Mouse (Mus musculus) MEL-GATA-1-ER (cell line): ENCODE measurements around the gene Gatb.

Experiments used
- DNase-seq: peaks from one replicate; pipeline ENCODE4 v3.0.0-alpha.2; 2012; ENCODE audit warnings: low read depth; ENCODE audit errors: extremely low read depth

Gatb gene

DNA sequence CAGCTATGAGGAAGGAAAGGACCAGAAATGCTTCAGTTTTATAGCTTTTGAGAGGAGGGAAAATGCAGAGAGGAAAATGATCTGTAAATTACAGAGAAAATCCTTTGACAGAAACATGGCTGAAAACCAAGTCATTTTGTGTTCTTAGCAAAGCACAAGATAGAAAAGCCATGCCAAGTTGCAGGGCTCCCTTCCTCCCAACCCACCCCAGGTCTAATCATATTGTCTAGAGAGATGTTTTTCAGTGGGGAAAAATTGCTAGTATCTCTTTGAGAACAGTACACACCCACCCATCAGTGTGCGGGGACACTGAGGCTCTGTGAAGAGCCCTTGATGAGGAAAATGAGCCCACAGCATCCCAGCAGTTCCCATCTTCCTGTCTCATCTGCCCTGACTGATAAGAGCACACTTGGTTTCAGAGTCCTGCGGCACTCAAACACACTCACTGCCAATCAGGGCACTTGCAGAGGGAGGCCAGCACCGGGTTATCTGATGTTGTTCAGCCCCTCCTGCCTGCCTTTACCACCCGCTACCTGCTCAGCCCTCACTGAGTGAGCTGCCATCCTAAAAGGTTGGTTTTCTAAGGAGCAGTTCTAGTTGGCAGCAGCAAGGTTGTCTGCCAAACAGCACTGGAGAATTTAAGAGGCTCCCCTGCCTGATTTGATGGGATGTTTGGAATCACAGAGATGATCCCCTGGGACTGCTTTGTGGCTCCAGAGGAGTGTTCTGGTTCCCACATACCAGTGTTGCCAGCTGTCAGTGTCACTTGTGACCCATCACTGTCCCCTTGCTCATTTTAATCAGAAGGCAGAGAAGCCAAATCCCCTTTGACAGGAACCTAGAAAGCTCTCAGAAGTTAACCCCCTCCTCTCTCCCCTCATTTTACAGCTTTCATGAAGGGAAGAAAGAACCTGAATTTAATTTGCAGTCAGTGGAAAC is 79.1 kb downstream of the Gatb start:
- no peak for DNase-seq

DNA sequence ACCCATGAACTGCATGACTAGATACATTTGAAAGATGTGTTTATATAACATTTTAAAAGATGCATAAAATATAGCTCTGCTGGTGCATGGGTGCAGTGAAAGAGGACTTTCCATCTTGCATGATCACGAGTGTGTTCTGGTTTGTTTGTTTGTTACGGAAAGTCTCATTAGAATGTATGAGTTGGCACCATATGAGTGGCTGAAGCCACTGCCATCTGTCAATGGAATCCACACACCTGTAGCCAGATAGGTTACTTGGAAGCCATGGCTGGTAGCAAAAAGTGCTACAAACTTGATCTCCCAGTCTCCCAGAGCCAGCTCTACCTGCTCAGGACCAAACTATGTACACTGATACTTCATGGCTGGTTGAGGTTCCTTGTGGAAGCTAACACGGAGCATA is 81.6 kb downstream of the Gatb start:
- DNase-seq = no peak

DNA sequence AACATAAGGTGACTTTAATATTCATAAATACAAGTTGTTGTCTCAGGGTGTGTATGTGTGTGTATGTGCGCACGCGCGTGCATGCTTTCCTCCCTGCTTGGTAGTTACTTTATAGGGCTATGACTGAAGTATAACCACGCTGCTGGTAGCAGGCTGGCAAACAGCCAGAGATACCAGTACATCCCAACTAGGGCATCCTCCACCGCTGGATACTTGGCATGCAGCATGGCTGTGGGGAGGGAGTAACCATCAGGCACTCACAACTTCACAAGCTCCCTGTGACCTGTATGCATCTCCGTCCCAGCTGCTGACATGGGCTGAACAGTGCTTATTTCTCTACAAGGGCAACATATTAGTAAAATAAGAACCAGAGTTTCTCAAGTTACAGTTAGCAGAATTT is 85.8 kb downstream of the Gatb start:
- no peak for DNase-seq

DNA sequence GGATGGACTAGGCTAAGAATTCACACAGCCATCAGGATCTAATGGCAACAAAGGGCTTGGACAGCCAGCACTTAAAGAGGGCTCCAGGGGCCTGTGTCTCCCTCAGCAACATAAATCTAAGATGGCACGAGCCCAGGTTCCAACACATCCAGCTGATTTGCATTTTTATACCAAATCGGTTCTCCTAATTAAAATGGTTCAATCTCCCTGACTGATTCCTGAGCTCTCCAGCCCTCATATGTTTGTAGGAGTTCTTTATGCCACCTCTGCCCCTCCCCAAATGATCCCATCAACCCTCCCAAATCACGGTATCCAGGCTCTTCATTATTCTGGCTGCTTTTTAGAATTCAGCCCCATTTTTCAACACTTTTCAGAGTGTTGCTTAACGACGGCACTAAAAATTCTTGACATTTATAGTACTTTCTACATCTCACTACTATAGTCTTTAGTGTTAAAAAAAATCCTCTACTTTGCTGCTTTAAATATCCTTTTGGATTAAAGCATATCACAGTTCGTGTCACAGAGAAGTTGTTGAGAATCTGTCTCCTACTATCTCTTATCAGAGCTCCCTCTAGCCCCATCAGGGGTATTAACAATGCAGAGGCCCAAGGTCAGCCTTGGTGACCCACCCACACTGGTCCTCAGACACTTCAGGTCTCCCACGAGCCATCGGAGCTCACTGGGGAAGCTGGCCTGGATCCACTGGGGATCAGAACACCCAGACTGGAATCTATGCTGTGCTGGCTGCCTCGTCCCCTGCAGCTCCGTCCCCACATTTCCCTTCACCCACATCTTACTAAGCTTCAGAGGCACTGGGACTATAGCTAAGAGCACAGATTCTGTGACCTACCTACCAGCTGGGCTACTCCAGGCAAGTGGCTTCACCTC is 88.3 kb downstream of the Gatb start:
- DNase-seq = no peak

DNA sequence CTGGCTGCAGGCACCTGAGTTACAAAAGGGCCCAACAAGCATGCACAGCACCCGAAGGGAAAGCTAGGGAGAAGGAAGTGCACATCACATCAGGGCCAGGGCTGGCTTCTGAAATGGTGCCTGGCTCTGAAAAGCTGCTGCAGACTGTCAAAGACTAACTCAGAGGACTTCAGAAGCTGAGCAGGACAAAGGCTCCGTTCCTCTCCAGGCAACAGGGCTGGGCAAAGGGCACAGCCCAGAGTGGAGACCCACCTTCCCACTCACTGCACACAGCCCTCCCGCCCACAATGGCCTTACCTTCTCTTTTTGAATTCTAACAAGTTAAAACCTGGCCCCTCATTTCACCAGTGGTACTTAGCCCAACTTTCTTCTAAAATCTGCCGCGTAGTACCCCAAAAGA is 89.9 kb downstream of the Gatb start:
- DNase-seq = no peak

DNA sequence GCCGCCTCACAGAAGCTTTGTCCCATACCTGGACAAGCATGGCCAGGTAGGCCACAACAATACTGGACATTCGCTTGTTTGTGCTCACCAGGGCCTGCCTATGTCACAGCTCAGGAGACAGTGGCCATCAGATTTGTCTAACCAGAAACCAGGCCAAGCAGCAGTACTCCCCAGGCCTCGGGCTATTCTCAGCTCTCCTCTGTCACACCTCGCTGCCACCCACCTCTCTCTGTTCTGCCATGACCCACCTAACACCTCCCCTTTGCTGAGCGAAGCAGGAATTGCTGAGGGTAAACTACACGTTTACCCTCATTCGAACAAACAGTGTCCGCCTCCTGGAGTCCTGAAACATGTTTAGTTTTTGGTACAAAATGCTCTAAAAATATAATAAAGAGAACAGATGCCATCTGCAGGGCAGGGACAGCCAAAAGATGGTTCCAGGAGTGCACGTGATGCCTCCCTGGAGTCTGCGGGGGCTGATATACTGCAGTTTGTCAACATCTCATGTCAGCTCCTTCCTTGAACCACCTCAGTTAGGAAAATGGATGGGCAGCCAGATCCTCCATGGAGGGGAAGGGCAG is 90.8 kb downstream of the Gatb start:
- DNase-seq = no peak

DNA sequence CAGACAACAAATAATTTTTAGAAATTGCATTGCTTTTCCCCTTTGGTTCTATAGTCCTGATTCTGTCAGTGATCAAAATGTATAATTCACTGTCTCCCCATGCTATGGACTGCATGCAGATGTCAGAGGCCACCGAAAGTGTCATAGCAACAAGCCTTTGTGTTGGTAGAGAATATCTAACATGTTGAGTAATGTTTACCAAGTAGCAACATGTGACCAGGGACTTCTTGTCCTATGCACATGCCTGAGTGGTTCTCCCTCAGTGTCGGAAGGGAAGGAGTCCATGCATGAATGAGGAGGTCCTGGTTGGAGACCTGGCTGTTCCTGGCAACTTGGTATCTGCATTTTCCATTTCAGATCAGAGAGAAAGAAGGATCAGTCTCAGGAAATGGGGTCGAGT is 92.2 kb downstream of the Gatb start:
- no peak for DNase-seq

DNA sequence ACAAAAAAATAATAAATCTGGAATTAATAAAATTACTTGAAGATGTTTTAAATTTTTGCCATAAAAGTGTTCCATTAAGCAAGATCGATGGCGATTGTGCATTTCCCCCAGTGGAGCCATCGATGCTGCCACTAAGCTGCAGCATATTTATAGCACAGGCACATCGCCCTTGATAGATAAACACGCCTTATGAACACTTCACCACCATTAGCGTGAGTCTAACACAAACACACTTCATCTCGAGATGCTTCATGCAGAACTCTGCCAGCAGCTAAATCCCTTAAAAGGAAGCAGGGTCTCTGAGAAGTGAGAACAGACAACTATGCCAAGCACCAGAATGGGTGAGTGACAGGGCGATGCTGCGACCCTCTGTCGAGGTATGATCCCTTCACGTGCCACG is 92.8 kb downstream of the Gatb start:
- no peak for DNase-seq

DNA sequence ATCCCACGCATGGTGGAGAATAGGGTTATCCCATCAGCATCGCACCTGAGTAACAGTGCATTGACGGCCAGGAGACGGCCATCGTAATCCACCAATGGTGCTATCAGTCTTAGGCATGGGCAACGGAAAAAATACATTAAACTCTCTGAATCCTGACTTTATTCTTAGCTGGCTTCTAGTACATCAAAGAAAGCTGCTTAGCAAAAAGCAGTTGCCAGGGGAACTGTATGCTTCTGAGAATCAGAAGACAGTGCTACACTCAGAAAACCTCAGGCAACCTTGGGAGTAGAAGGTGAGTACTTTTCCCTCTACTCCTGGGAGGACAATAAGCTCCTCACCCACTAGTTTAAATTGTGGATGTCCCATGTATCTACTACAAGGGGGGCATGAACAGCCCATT is 93.8 kb downstream of the Gatb start:
- no peak for DNase-seq

DNA sequence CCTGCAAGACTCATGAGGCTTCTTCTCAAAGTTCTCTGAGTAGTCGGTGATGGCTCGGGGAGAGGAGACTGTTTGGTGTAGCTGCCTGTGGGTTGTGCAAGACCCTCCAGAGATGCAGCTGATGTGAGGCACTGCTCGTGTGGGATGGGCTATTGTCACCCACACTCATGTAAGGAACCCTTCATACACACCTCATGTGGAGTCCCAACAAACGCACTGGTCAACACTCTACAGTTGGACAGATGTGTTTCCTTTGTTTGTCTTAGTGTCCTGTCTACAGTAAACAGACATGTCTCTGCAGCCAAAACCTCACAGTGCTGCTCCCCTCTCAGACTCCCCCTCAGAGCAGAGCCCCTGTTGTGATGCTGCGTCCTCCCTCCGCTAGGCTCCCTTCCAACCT is 95.9 kb downstream of the Gatb start:
- no peak for DNase-seq

DNA sequence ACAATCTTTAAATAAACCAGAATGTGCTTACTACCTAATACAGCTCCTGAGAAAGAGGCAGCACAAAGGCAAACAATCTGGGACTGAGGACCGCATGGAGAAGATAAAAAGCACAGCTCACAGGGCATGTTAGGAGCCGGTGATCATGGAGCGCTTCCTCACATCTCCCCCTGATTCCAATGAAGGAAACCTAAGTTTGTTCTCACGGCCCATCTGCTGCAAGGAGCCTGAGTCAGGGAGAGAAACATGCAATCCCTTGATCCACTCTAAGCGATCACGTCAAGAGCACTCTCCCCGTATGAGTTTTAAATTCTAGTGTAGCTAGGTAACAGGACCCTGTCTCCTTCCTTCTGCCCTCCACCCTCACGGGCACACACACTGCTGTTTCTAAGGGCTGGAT is 103.2 kb downstream of the Gatb start:
- DNase-seq = no peak

DNA sequence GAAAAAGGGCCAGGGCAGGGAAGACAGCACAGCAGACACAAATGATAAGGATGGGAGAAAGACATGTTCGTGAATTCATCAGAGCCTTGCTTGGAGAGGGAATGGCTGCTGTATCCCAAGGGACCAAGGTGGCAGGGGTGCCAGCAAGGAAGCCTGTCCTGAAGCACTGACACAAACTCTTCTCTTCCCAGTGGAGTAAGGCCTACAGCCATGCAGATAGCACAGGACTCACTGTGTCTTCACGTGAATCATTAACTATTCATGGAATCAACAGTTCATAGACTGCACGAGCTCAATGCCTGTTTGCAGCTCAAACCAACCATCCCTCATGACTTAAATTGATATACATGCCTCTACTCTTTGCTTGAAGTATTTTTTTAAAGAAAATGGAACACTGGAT is 104.0 kb downstream of the Gatb start:
- no peak for DNase-seq

DNA sequence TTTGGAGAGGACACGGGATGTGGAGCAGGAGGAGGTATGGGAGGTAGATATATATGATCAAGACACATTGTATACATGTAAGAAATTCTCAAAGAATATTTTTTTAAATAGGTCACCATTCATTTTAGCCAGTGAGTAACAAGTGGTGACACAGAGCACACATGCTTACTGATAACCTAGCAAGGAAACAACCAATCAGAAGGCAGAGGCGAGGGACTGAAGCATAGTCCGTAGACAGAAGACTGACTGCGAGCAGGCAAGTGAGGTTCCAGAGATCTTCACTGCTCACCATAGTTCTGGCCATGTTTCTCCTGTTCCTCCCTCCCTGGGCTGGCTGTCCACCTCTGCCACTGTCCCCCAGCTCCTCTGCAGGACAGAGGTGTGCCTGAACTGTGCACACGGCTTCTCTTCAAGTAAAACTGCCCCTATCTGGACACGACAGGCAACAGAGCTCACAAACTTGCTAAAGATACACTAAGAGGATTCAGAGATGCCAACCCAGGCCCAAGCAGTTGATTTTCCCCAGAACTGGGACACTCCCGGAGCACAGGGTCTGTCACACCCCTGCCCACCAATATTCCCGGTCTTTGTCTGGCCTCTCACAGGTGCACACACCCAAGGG is 105.5 kb downstream of the Gatb start:
- DNase-seq = no peak

DNA sequence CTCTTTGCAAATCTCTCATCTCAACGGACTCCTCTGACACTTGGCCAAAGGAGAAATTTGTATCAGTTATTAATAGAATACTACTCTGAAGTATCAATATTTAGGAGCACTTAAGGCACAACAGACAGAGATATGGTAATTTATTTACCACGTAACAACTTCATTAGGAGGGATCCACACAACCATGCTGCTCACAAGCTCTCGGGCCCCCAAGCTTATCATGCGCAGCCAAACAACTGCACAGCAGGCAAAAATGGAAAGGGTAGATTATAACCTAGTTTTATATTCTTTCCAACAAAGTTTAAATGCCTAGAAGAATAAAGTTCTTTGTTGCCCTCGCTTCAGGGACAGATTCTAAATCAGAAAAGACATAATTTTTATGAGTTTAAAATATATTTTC is 106.0 kb downstream of the Gatb start:
- no peak for DNase-seq

DNA sequence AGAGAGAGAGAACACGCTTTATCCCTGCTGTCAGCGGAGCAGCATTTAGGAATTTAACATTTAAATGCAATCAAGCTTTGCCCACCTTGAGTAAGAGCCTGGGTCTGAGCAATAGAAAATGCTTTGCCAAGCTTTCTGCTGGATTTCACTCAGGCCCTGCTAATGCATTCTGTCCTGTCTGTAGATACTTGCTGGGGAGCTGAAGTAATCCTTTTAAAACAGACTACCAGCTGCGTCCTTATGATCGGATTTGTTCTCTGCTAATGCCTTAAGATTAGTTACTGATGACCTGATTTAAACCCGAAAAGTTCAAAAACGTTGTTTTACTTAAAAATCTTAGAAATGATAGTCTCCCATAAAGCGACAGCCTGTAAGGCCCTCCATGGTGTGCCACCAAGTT is 107.2 kb downstream of the Gatb start:
- no peak for DNase-seq

DNA sequence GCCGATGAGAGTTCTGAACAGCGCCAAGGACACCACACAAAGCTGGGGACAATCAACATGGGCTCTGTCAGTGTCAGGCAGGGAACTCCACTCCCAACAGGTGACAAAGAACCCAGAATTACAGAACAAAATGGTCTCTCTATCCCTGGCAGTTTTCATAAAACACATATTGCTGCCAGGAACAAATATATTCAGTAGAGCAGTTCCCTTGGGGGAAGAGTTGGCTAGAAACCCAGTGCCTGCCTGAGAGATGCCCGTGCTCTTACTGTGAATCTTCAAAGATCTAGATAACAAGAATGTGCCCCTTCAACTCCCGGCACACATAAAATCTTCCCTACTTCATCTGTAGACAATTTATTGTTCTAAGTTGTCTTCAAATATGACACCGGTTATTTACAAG is 109.7 kb downstream of the Gatb start:
- DNase-seq = no peak

DNA sequence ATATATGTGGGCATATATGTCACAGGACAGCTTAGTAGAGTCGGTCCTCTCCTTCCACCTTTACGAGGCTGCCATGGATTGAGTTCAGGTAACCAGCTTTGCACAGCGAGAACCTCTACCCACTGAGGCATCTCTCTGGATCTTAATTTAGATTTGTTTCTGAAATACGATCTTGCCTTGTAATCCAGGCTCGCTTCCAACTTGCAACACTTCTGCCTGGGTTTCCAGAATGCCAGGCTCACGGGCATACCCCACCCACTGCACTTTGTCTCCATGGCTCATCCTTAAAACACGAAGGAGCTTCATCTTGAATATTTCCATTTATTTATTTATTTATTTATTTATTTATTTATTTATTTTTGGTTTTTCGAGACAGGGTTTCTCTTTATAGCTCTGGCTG is 111.4 kb downstream of the Gatb start:
- DNase-seq = no peak

DNA sequence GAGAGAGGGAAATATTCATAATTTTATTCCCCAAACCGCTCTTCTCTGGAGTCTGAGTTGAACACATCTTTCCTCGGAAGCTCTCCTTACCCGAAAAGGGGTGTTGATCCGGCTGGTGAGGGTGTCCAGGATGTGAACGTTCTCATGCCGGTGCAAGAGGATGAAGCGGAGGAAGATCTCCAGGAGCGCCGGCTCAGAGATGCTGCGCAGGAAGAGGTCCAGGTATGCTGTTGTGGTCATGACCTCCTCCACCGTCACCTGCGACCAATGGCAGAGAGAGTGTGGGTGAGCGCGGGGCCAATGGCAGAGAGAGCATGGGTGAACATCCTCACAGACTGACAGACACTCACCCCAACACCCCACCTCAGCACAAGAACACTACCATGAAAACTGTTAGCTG is 114.4 kb downstream of the Gatb start:
- no peak for DNase-seq

DNA sequence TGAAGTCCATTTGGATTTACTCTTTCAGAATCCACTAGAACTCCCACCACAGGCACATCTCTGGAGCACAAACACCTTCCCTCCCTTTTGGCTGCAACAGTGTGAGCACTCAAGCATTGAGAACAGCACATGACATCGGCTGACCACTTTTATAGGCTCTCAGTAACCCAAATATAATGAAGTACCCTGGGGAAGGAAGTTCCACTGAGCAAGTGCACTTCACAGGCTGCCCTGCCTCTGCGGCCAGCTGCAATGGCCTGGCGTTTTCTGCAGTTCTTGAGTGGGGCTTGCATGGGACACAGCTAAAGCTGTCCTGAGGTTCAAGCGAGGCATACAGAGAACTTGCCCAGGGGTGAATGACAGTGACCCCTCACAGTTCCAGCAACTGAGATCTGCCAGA is 117.2 kb downstream of the Gatb start:
- DNase-seq = no peak

DNA sequence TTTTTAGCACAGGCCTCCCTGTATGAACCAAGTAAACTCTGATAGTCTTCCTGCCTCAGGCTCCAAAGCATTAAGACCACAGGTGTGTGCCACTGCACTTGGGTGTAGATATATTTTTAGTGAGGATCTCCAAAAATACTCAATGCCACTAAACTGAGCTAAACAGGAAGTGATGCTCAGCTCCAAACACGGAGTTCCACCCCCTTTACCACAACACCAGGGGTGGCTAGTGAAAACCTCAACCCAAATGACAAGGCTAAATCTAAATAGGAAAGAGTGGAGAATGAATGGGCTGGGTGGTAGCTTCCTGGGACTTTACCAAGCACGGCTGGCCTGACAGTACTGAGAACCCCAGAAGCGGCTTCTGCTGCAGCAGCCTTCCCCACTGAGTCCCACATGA is 119.1 kb downstream of the Gatb start:
- no peak for DNase-seq

DNA sequence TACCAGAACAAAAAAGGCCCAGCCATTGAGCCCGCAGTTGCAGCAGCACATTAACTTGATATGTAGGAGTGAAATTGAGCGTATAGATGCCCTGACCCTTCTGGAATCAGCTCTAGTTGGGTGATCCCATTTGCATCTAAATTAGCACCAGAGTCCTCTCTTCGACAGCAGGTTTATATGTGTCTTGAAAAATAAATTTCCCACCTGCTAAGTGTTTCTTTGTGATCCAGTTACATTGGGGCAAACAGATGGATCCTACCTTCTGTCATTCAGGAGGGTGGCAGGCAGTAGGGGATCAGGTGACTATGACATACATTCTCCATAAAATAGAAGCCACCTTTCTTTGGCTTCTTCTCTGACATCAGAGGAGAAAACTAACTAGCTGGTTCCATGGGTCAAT is 121.1 kb downstream of the Gatb start:
- DNase-seq = no peak

DNA sequence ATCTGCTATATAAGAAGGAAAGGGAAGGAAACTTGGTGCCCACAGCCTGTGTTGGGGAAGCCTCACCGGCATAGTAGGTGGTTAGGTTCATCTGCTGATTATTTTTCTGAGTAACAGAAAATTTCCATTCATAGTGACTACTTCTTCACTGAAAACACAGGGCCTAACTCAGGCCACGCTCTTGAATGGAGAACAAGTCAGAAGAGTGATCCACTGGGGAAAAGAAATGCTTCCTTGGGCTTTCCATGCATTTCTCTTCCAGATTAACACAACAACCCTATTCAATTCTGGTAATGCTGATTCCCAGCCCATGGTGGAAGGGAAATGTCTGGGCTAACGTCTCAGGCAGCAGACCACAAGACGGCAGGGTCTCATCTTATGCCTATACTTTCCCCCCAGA is 124.6 kb downstream of the Gatb start:
- DNase-seq = no peak
